Mouse (Mus musculus) layer of hippocampus, postnatal 10 days (tissue): ENCODE results near the gene Tspan6. TPM values are rescaled to one million over a fixed set of nuclear protein-coding genes. Genes with fewer than 3 reads are reported as not detected.

Source experiments
- DNase-seq, 2 experiments: peaks; one replicate each; pipeline ENCODE4 v3.0.0; 2021; ENCODE audit warnings: low spot score in 2 of 2
- long read RNA-seq: library from polyadenylated mRNA; stranded (forward); transcript quantifications from one replicate; pipeline ENCODE4 v2.0.0, GENCODE M21; 2023
- total RNA-seq, 2 experiments: library from RNA; stranded (reverse); gene quantifications; 2 replicates each; pipeline ENCODE4 v1.2.3; 2021

Gene Tspan6
- total RNA-seq: 10 to 100 TPM; 52.5 to 57.0 TPM
- long read RNA-seq, transcript Tspan6-201 (8 exons, 1,765 nt): major isoform, 81 of 96 reads
- long read RNA-seq, partial matches to known transcripts: 4 of 96 reads
- long read RNA-seq, other reads (novel, unspliced or antisense): 11 of 96 reads

- DNase-seq: peak; percentile 84 to 88
Observed at GRCm38 (mm10) chrX:133898014-133898542, at the start of gene Tspan6. Tspan6 (minus strand) TSS chrX:133898429.

- peak; percentile 49 to 70 for DNase-seq
Observed at GRCm38 (mm10) chrX:133947427-133947826, 49.2 kb upstream of the Tspan6 start.

- no peak for DNase-seq
Observed at GRCm38 (mm10) chrX:133939561-133939960, 41.3 kb upstream of the Tspan6 start.

- DNase-seq: no peak
Observed at GRCm38 (mm10) chrX:133936605-133937225, 38.5 kb upstream of the Tspan6 start.

- DNase-seq: peak; percentile 7 to 38
Observed at GRCm38 (mm10) chrX:133931302-133932013, 33.2 kb upstream of the Tspan6 start.

GRCm38 (mm10) chrX:133926760-133927159, 28.5 kb upstream of the Tspan6 start:
- DNase-seq: no peak

- DNase-seq: no peak
Observed at GRCm38 (mm10) chrX:133921187-133921586, 23.0 kb upstream of the Tspan6 start.

GRCm38 (mm10) chrX:133914219-133914618, 16.0 kb upstream of the Tspan6 start:
- no peak for DNase-seq

- DNase-seq: no peak
Observed at GRCm38 (mm10) chrX:133913006-133913405, 14.8 kb upstream of the Tspan6 start.

- DNase-seq: no peak
Observed at GRCm38 (mm10) chrX:133911397-133912103, 13.3 kb upstream of the Tspan6 start.

GRCm38 (mm10) chrX:133908261-133908660, 10.0 kb upstream of the Tspan6 start, which contains the start of gene Srpx2:
Srpx2 (plus strand) TSS chrX:133908426.
- DNase-seq: no peak

GRCm38 (mm10) chrX:133888111-133888510, 10.1 kb downstream of the Tspan6 start:
- DNase-seq: no peak

GRCm38 (mm10) chrX:133887308-133887707, 10.9 kb downstream of the Tspan6 start:
- no peak for DNase-seq

- DNase-seq: no peak
Observed at GRCm38 (mm10) chrX:133869743-133870142, 28.5 kb downstream of the Tspan6 start.

- DNase-seq: no peak
Observed at GRCm38 (mm10) chrX:133853637-133854036, 44.6 kb downstream of the Tspan6 start.

- DNase-seq: no peak
Observed at GRCm38 (mm10) chrX:133850680-133851079, 47.5 kb downstream of the Tspan6 start, which contains the start of gene Tnmd. Tnmd (plus strand) TSS chrX:133850980.

Other genes with a start within 250 kb of the Tspan6 start
- gene Pcdh19, start 209.4 kb downstream of the Tspan6 start, total RNA-seq: 10 to 100 TPM; 71.3 to 87.9 TPM
- not detected for gene Tnmd, start 47.4 kb downstream of the Tspan6 start, total RNA-seq
- gene Srpx2, start 10.0 kb upstream of the Tspan6 start, total RNA-seq: 1 to 10 TPM in 1 of 2 experiments, under 1 TPM in 1; 0.76 to 1.3 TPM
- gene Sytl4, start 83.4 kb upstream of the Tspan6 start, total RNA-seq: 1 to 10 TPM in 1 of 2 experiments, under 1 TPM in 1; 0.32 to 1.0 TPM
- 100 to 1,000 TPM; 110 to 144 TPM for gene Cstf2, start 160.8 kb upstream of the Tspan6 start, total RNA-seq